Mouse (Mus musculus) megakaryocyte-erythroid progenitor cell, adult 5-6 weeks (primary cell): ENCODE data around the gene Olfr968. TPM values are rescaled to one million over a fixed set of nuclear protein-coding genes. Genes with fewer than 3 reads are reported as not detected.

Experiments
- ATAC-seq: replicated peaks from 2 replicates; pipeline ENCODE4 v1.8.0; 2016; ENCODE audit warnings: mild to moderate bottlenecking, inconsistent platforms; ENCODE audit not compliant: severe bottlenecking, poor library complexity, low FRiP score, low TSS enrichment
- total RNA-seq, 2 experiments: library from RNA; stranded (forward) in 1 of 2; stranded (reverse) in 1 of 2; fragments of 200-1000, 215-1000 nt in 1 of 2; fragments of >200 nt in 1 of 2; fragmentation: Nextera tagmentation in 1 of 2; gene quantifications; 2 replicates each; pipeline ENCODE4 v1.2.3; 2014 to 2017

The Olfr968 gene
- total RNA-seq (2014; fragmentation: Nextera tagmentation) (not detected in 2 replicates), total RNA-seq (2017) (not detected in 2 replicates)

DNA sequence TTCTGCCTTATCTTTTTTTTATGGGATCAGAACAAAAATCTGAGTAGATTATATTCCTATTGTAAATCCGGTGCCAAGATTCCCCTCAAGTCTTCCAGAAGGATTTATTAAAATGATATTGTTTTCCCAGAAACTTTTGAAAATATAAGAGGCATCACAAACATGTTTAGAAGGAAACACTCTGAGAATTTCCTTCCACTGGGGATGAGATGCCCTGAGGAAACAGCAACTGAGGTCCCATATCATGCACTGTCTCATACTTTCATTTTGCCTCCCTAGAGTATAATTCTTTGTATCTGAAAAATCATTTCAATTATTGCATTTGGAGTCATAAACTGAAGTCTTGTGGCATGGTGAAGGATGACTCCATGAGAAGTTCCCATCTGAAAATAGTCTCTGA lies at the start of gene Olfr968:
Olfr968 (minus strand) TSS at position 101 of the 400 bp plus-strand sequence.
- no peak for ATAC-seq

GRCm38 (mm10) chr9:39808560-39808959 lies 25.5 kb upstream of the Olfr968 start, which contains the start of gene Olfr970:
TSS of gene Olfr970 (plus strand) at chr9:39808860.
- no peak for ATAC-seq

DNA sequence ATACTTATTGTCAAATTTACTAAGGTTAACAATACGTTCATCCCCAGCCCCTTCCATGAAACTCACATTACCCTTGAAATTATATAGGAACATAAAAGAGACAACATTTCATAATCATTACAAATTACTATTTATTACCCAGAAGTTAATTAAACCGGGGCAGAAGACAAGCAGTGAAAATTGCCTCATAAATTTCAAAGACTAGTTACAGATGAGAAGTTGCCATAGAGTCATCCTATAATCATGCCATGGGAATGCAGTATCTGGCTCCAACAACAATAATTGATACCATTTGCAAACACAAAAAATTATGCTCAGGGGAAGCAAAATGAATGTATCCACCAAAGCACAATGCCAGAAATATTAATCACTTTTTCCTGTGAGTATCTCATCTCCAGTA lies 7.5 kb upstream of the Olfr968 start, which contains the start of gene Olfr969:
Olfr969 (plus strand) TSS at position 388 of the 400 bp plus-strand sequence.
- ATAC-seq, result no peak

GRCm38 (mm10) chr9:39746428-39746827 lies 36.6 kb downstream of the Olfr968 start:
- no peak for ATAC-seq

- no peak for ATAC-seq
These were observed 37.1 kb downstream of the Olfr968 start, which contains the start of gene Olfr967 for GRCm38 (mm10) chr9:39745949-39746348. TSS of gene Olfr967 (plus strand) at chr9:39746249.

DNA sequence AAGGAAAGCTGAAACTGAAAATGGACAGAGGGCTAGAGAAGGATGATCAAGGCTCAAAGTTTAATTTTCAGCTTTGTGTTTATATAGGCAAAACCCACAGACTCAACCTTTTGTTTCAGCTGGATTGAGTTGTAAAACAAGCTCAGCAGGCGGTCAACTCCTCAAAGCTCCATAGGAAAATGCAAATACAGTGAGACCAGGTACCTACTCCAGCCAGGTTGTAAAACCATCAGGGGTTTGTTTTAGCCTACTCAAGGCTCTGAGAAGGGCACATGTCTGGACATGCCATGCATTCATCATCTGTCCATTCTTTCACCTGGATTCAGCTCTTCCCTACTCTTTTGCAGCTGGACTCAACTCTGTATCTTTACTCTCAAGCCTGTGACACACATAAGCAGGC lies 42.3 kb downstream of the Olfr968 start:
- ATAC-seq, result no peak

GRCm38 (mm10) chr9:39730678-39731077 lies 52.4 kb downstream of the Olfr968 start, which contains the start of gene Olfr150:
TSS of gene Olfr150 (plus strand) at chr9:39730978.
- ATAC-seq, result no peak

Other genes with a start within 250 kb of the Olfr968 start
- gene Olfr958, start 229.2 kb downstream of the Olfr968 start, total RNA-seq (2014; fragmentation: Nextera tagmentation), result not detected in 2 replicates
- gene Olfr958, start 229.2 kb downstream of the Olfr968 start, total RNA-seq (2017), result not detected in 2 replicates
- not detected in 2 replicates for gene Olfr959, start 207.7 kb downstream of the Olfr968 start, total RNA-seq (2014; fragmentation: Nextera tagmentation)
- not detected in 2 replicates for gene Olfr959, start 207.7 kb downstream of the Olfr968 start, total RNA-seq (2017)
- gene AW551984, start 178.8 kb downstream of the Olfr968 start, total RNA-seq (2014; fragmentation: Nextera tagmentation), result not detected in 2 replicates
- not detected in 2 replicates for gene AW551984, start 178.8 kb downstream of the Olfr968 start, total RNA-seq (2017)
- not detected in 2 replicates for gene Olfr148, start 172.6 kb downstream of the Olfr968 start, total RNA-seq (2014; fragmentation: Nextera tagmentation)
- not detected in 2 replicates for gene Olfr148, start 172.6 kb downstream of the Olfr968 start, total RNA-seq (2017)
- gene Olfr960, start 161.9 kb downstream of the Olfr968 start, total RNA-seq (2014; fragmentation: Nextera tagmentation), result not detected in 2 replicates
- not detected in 2 replicates for gene Olfr960, start 161.9 kb downstream of the Olfr968 start, total RNA-seq (2017)
- gene Olfr961, start 138.2 kb downstream of the Olfr968 start, total RNA-seq (2014; fragmentation: Nextera tagmentation), result not detected in 2 replicates
- not detected in 2 replicates for gene Olfr961, start 138.2 kb downstream of the Olfr968 start, total RNA-seq (2017)
- not detected in 2 replicates for gene Olfr963, start 116.0 kb downstream of the Olfr968 start, total RNA-seq (2014; fragmentation: Nextera tagmentation)
- not detected in 2 replicates for gene Olfr963, start 116.0 kb downstream of the Olfr968 start, total RNA-seq (2017)
- not detected in 2 replicates for gene Olfr149, start 76.1 kb downstream of the Olfr968 start, total RNA-seq (2014; fragmentation: Nextera tagmentation)
- not detected in 2 replicates for gene Olfr149, start 76.1 kb downstream of the Olfr968 start, total RNA-seq (2017)
- not detected in 2 replicates for gene Olfr965, start 71.9 kb downstream of the Olfr968 start, total RNA-seq (2014; fragmentation: Nextera tagmentation)
- not detected in 2 replicates for gene Olfr965, start 71.9 kb downstream of the Olfr968 start, total RNA-seq (2017)
- not detected in 2 replicates for gene Olfr150, start 52.3 kb downstream of the Olfr968 start, total RNA-seq (2014; fragmentation: Nextera tagmentation)
- gene Olfr150, start 52.3 kb downstream of the Olfr968 start, total RNA-seq (2017), result not detected in 2 replicates
- gene Olfr967, start 37.0 kb downstream of the Olfr968 start, total RNA-seq (2014; fragmentation: Nextera tagmentation), result not detected in 2 replicates
- not detected in 2 replicates for gene Olfr967, start 37.0 kb downstream of the Olfr968 start, total RNA-seq (2017)
- not detected in 2 replicates for gene Olfr969, start 7.7 kb upstream of the Olfr968 start, total RNA-seq (2014; fragmentation: Nextera tagmentation)
- not detected in 2 replicates for gene Olfr969, start 7.7 kb upstream of the Olfr968 start, total RNA-seq (2017)
- not detected in 2 replicates for gene Olfr970, start 25.6 kb upstream of the Olfr968 start, total RNA-seq (2014; fragmentation: Nextera tagmentation)
- gene Olfr970, start 25.6 kb upstream of the Olfr968 start, total RNA-seq (2017), result not detected in 2 replicates
- gene Olfr971, start 53.6 kb upstream of the Olfr968 start, total RNA-seq (2014; fragmentation: Nextera tagmentation), result not detected in 2 replicates
- gene Olfr971, start 53.6 kb upstream of the Olfr968 start, total RNA-seq (2017), result not detected in 2 replicates
- not detected in 2 replicates for gene Olfr972, start 83.2 kb upstream of the Olfr968 start, total RNA-seq (2014; fragmentation: Nextera tagmentation)
- not detected in 2 replicates for gene Olfr972, start 83.2 kb upstream of the Olfr968 start, total RNA-seq (2017)
- gene Olfr229, start 124.1 kb upstream of the Olfr968 start, total RNA-seq (2014; fragmentation: Nextera tagmentation), result not detected in 2 replicates
- gene Olfr229, start 124.1 kb upstream of the Olfr968 start, total RNA-seq (2017), result not detected in 2 replicates
- not detected in 2 replicates for gene Olfr974, start 154.2 kb upstream of the Olfr968 start, total RNA-seq (2014; fragmentation: Nextera tagmentation)
- gene Olfr974, start 154.2 kb upstream of the Olfr968 start, total RNA-seq (2017), result not detected in 2 replicates
- gene Olfr975, start 168.8 kb upstream of the Olfr968 start, total RNA-seq (2014; fragmentation: Nextera tagmentation), result not detected in 2 replicates
- gene Olfr975, start 168.8 kb upstream of the Olfr968 start, total RNA-seq (2017), result not detected in 2 replicates
- gene Olfr976, start 177.9 kb upstream of the Olfr968 start, total RNA-seq (2014; fragmentation: Nextera tagmentation), result not detected in 2 replicates
- gene Olfr976, start 177.9 kb upstream of the Olfr968 start, total RNA-seq (2017), result not detected in 2 replicates
- gene Olfr978, start 208.9 kb upstream of the Olfr968 start, total RNA-seq (2014; fragmentation: Nextera tagmentation), result not detected in 2 replicates
- not detected in 2 replicates for gene Olfr978, start 208.9 kb upstream of the Olfr968 start, total RNA-seq (2017)
- not detected in 2 replicates for gene Olfr979, start 220.2 kb upstream of the Olfr968 start, total RNA-seq (2014; fragmentation: Nextera tagmentation)
- not detected in 2 replicates for gene Olfr979, start 220.2 kb upstream of the Olfr968 start, total RNA-seq (2017)
- gene Olfr980, start 226.3 kb upstream of the Olfr968 start, total RNA-seq (2014; fragmentation: Nextera tagmentation), result not detected in 2 replicates
- gene Olfr980, start 226.3 kb upstream of the Olfr968 start, total RNA-seq (2017), result not detected in 2 replicates
- gene Olfr981, start 238.2 kb upstream of the Olfr968 start, total RNA-seq (2014; fragmentation: Nextera tagmentation), result not detected in 2 replicates
- not detected in 2 replicates for gene Olfr981, start 238.2 kb upstream of the Olfr968 start, total RNA-seq (2017)